ENCODE assay signal across 14 mouse cellular contexts in genomic region chr4:58447841-58448240, GRCm38 (mm10).
DNase-seq lines count a peak whose midpoint lies in the region; ATAC-seq and TF ChIP-seq lines count a peak whose summit lies in the region.
"Had no signal": no experiment of that assay in that cellular context is flagged by ENCODE, and none has a peak within 500 bp of the region (broad histone marks: within the 10 kb centered on the region; RNA-seq: fewer than 3 reads in every experiment).

No protein-coding gene starts in this region.

- H3K27ac ChIP-seq in kidney, adult 2 months (ENCODE audit: insufficient read depth, low read depth, low read length), result no peak overlapping the region
- H3K27ac ChIP-seq in kidney, embryonic 16.5 days (ENCODE audit: low read length), result no peak overlapping the region
- no peak overlapping the region for H3K27ac ChIP-seq in stomach, postnatal 0 days (replicated peaks)
- H3K27ac ChIP-seq: embryonic facial prominence, embryonic 15.5 days; heart, embryonic 13.5 days; liver, embryonic 15.5 days; midbrain, embryonic 10.5 days had no signal

- H3K9me3 ChIP-seq in kidney, embryonic 16.5 days (ENCODE audit: low read length), result no peaks in the 10 kb centered on the region
- H3K9me3 ChIP-seq in stomach, postnatal 0 days (ENCODE audit: control insufficient read depth, low read length), result no peaks in the 10 kb centered on the region
- H3K9me3 ChIP-seq: embryonic facial prominence, embryonic 15.5 days; heart, embryonic 13.5 days; liver, embryonic 15.5 days; midbrain, embryonic 10.5 days had no signal

- H3K9ac ChIP-seq in kidney, embryonic 16.5 days (replicated peaks; ENCODE audit: low read length), result no peak overlapping the region
- no peak overlapping the region for H3K9ac ChIP-seq in stomach, postnatal 0 days (ENCODE audit: low read length)
- H3K9ac ChIP-seq: embryonic facial prominence, embryonic 15.5 days; forebrain, postnatal 0 days; heart, embryonic 13.5 days; liver, embryonic 15.5 days had no signal

- no peaks in the 10 kb centered on the region for H3K36me3 ChIP-seq in kidney, adult 2 months (ENCODE audit: control insufficient read depth, insufficient read depth, low read length)
- no peaks in the 10 kb centered on the region for H3K36me3 ChIP-seq in kidney, embryonic 16.5 days (ENCODE audit: insufficient read depth, low read length)
- H3K36me3 ChIP-seq in stomach, postnatal 0 days (ENCODE audit: control insufficient read depth, insufficient read depth, low read length), result no peaks in the 10 kb centered on the region
- H3K36me3 ChIP-seq: embryonic facial prominence, embryonic 15.5 days; heart, embryonic 13.5 days; liver, embryonic 15.5 days; midbrain, embryonic 10.5 days had no signal

- H3K4me1 ChIP-seq in kidney, adult 2 months (ENCODE audit: control insufficient read depth, insufficient read depth, low read length), result no peaks in the 10 kb centered on the region
- no peaks in the 10 kb centered on the region for H3K4me1 ChIP-seq in kidney, embryonic 16.5 days (ENCODE audit: insufficient read depth, low read length)
- H3K4me1 ChIP-seq in stomach, postnatal 0 days (replicated peaks; ENCODE audit: control insufficient read depth, insufficient read depth), result no peaks in the 10 kb centered on the region
- H3K4me1 ChIP-seq: embryonic facial prominence, embryonic 15.5 days; heart, embryonic 13.5 days; liver, embryonic 15.5 days; midbrain, embryonic 10.5 days had no signal

- H3K4me3 ChIP-seq in kidney, adult 2 months (ENCODE audit: insufficient read depth, low read depth, low read length), result no peak overlapping the region
- no peak overlapping the region for H3K4me3 ChIP-seq in kidney, embryonic 16.5 days (ENCODE audit: low read length)
- H3K4me3 ChIP-seq in stomach, postnatal 0 days (ENCODE audit: low read depth, low read length), result no peak overlapping the region
- H3K4me3 ChIP-seq: embryonic facial prominence, embryonic 15.5 days; heart, embryonic 13.5 days; liver, embryonic 15.5 days; midbrain, embryonic 10.5 days; myocyte had no signal

- DNase-seq in kidney, adult 2 months, result peak; percentile 46
- DNase-seq in adipocyte (ENCODE audit: low spot score), result peak; percentile 49
- peak; percentile 73 for DNase-seq in gastrocnemius, adult 18-20 months (ENCODE audit: low spot score)
- peak; percentile 47 for DNase-seq in heart, postnatal 4 days
- DNase-seq in cerebellum, adult 11 months, result no peak
- DNase-seq in stomach, postnatal 0 days (ENCODE audit: low spot score), result no peak
- DNase-seq: forebrain, postnatal 0 days; thymus, postnatal 36 days had no signal

- TF ChIP-seq POLR2A in kidney, adult 2 months (IDR thresholded peaks at IDR 0.05; ENCODE audit: low read depth, low read length), result no peak

- WGBS in kidney, adult 2 months, result 69% methylated on average over 7 of the region's 7 CpGs
- 70% methylated on average over 7 of the region's 7 CpGs for WGBS in kidney, embryonic 16.5 days
- WGBS in stomach, postnatal 0 days, result 54% methylated on average over 7 of the region's 7 CpGs

- TF ChIP-seq CTCF in kidney, adult 2 months (conservative IDR thresholded peaks at IDR 0.05; ENCODE audit: insufficient read depth, insufficient read length, low read depth, low read length), result no peak
- TF ChIP-seq CTCF in stomach, postnatal 0 days (IDR thresholded peaks at IDR 0.05; ENCODE audit: low read depth), result no peak

- no peak for ATAC-seq in kidney, embryonic 16.5 days (ENCODE audit: low FRiP score, low TSS enrichment)
- ATAC-seq in stomach, postnatal 0 days (ENCODE audit: low FRiP score, low TSS enrichment), result no peak
- ATAC-seq: forebrain, postnatal 0 days had no signal

- no peak for TF ChIP-seq EP300 in stomach, postnatal 0 days (optimal IDR thresholded peaks at IDR 0.05)

- H3K4me2 ChIP-seq in kidney, embryonic 16.5 days (replicated peaks; ENCODE audit: low read depth, low read length), result no peak overlapping the region
- H3K4me2 ChIP-seq in stomach, postnatal 0 days (replicated peaks; ENCODE audit: low read depth), result no peak overlapping the region
- H3K4me2 ChIP-seq: embryonic facial prominence, embryonic 15.5 days; heart, embryonic 13.5 days; liver, embryonic 15.5 days had no signal

- H3K27me3 ChIP-seq in kidney, adult 2 months (replicated peaks; ENCODE audit: control insufficient read depth, insufficient read depth, low read length), result no peaks in the 10 kb centered on the region
- H3K27me3 ChIP-seq in kidney, embryonic 16.5 days (ENCODE audit: insufficient read depth, low read length), result no peaks in the 10 kb centered on the region
- no peaks in the 10 kb centered on the region for H3K27me3 ChIP-seq in stomach, postnatal 0 days (ENCODE audit: control insufficient read depth, insufficient read depth, low read length)
- H3K27me3 ChIP-seq: embryonic facial prominence, embryonic 15.5 days; heart, embryonic 13.5 days; liver, embryonic 15.5 days had no signal

Comparison
In these comparisons a context has a peak if more than half of its experiments do, and no peak if none do; other contexts are left out.
1. DNase-seq: peak in kidney, adult 2 months (single experiment), adipocyte (single experiment), gastrocnemius, adult 18-20 months (single experiment) and heart, postnatal 4 days (single experiment); none in cerebellum, adult 11 months (single experiment) and stomach, postnatal 0 days (single experiment).